Mouse (Mus musculus) thymus, adult 2 months (tissue): ENCODE results near the gene Mosmo.

Source experiments
- CTCF ChIP-seq: fragments of 200-500 bp; IDR thresholded peaks from 2 replicates; pipeline ENCODE4 v1.5.1; 2012; ENCODE audit warnings: mild to moderate bottlenecking, control low read depth, low read length, moderate library complexity, borderline replicate concordance; ENCODE audit not compliant: control insufficient read depth, poor library complexity, insufficient read depth; ENCODE audit errors: extremely low read depth
- POLR2A ChIP-seq: fragments of 200-500 bp; IDR thresholded peaks from 2 replicates; pipeline ENCODE4 v1.6.1; 2012; ENCODE audit warnings: mild to moderate bottlenecking, low read length, control low read depth, moderate library complexity; ENCODE audit not compliant: control insufficient read depth, poor library complexity, insufficient read depth; ENCODE audit errors: extremely low read depth

DNA sequence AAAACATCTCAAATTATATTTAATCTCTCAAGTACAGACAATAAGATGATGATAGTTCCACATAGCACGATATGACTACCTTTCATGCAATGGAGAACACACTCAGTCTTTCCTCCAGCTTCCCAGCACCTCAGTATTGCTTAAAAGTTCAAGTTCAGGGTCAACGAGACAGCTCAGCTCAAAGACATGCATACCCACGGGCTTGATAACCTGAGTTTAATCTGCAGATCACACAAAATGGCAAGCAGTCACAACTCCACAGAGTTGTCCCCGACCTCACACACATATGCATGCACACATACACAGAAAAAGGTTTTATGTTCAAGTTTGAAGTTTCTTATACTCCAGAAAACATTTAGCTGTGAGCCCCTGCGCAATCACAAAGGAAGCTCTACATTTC lies 43.6 kb downstream of the Mosmo start:
- no peak for TF ChIP-seq POLR2A
- TF ChIP-seq CTCF: no peak
